9 mouse cellular contexts compared by ENCODE assay signal in the genomic region with DNA sequence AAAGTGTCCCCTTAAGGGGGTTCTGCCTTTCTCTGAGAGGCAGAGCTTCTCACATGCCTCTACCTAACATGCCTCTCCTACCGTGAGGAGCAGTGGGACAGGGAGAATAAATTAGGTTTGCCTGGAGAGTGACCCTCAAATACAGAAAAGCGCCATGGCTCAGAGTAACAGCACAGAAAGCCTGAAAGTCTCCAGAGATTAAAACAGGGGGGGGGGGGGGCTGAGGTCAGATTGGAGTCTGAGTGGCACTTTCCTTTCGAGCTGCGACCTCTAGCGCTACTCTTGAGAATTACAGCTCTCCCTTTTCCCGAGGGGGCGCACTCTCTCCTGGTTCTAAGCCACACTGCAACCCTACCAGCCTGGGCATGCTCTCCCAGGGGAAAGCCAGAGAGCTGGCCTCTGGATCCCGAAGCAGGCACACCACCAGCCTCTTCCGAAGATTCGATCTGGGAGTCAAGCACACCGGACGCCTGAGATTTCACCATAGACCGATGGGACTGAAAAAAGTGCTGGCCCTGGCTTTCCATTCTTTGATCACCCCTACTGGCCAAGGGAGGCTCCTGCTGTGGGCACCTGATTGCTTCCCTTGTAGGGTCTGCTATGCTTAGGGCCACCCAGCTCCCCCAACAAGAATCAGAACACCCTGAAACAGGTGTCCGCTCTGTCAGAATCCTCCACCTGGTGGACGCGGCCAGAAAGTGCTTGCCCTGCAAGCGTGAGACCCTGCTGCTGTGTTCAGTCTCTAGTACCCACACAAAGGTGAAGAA. TPM values are rescaled to one million over a fixed set of nuclear protein-coding genes. Genes with fewer than 3 reads are reported as not detected.
DNase-seq lines count a peak whose midpoint lies in the region; ATAC-seq and TF ChIP-seq lines count a peak whose summit lies in the region.
"Had no signal": no experiment of that assay in that cellular context is flagged by ENCODE, and none has a peak within 500 bp of the region (broad histone marks: within the 10 kb centered on the region; RNA-seq: fewer than 3 reads in every experiment).

No protein-coding gene starts in this region.

- H3K27me3 ChIP-seq in cerebellum, adult 2 months (ENCODE audit: control insufficient read depth, insufficient read depth, low read length), result no peaks in the 10 kb centered on the region
- no peaks in the 10 kb centered on the region for H3K27me3 ChIP-seq in kidney, embryonic 16.5 days (ENCODE audit: insufficient read depth, low read length)

- no peak overlapping the region for H3K4me3 ChIP-seq in cerebellum, adult 2 months (replicated peaks; ENCODE audit: insufficient read depth, low read depth, low read length)
- no peak overlapping the region for H3K4me3 ChIP-seq in kidney, embryonic 16.5 days (ENCODE audit: low read length)

- no peaks in the 10 kb centered on the region for H3K4me1 ChIP-seq in cerebellum, adult 2 months (ENCODE audit: control insufficient read depth, insufficient read depth, low read length)
- 0 out of 2 replicates have a peak, but pooled peaks cover 4% of the 10 kb centered on the region for H3K4me1 ChIP-seq in kidney, embryonic 16.5 days (ENCODE audit: insufficient read depth, low read length)

- H3K4me2 ChIP-seq in kidney, embryonic 16.5 days (replicated peaks; ENCODE audit: low read depth, low read length), result no peak overlapping the region

- no peak for TF ChIP-seq POLR2A in cerebellum, adult 2 months (IDR thresholded peaks at IDR 0.05; ENCODE audit: borderline replicate concordance, insufficient read depth, low read length)

- H3K9ac ChIP-seq in kidney, embryonic 16.5 days (replicated peaks; ENCODE audit: low read length), result no peak overlapping the region

- peak in 1 of 2 experiments; percentile 20 for DNase-seq in cerebellum, adult 2 months
- no peak for DNase-seq in cerebellum, adult 11-12 months
- DNase-seq in B cell, adult 2 months, result peak; percentile 47 to 50
- DNase-seq in c-Kit-positive CD71-positive TER-119-negative erythroid progenitor cells, embryonic 14.5 days (ENCODE audit: low read depth), result peak; percentile 10
- DNase-seq in heart, adult 8-10 months (ENCODE audit: low spot score), result peak; percentile 51
- DNase-seq in lung, postnatal 14 days, result peak; percentile 72
- DNase-seq in right cerebral cortex, adult 2 months (ENCODE audit: low spot score in 2 of 2), result peak; percentile 26 to 39

- TF ChIP-seq CTCF in cerebellum, adult 2 months (IDR thresholded peaks at IDR 0.05; ENCODE audit: borderline replicate concordance, insufficient read depth, low read depth, low read length), result peak; percentile 57

- no peaks in the 10 kb centered on the region for H3K36me3 ChIP-seq in kidney, embryonic 16.5 days (ENCODE audit: insufficient read depth, low read length)

- 27% methylated on average over 17 of the region's 17 CpGs for WGBS in cerebellum, adult 2 months
- 32% methylated on average over 17 of the region's 17 CpGs for WGBS in kidney, embryonic 16.5 days

- H3K9me3 ChIP-seq in kidney, embryonic 16.5 days (ENCODE audit: low read length), result no peaks in the 10 kb centered on the region

- no peak overlapping the region for H3K27ac ChIP-seq in cerebellum, adult 2 months (ENCODE audit: insufficient read depth, low read length)
- no peak overlapping the region for H3K27ac ChIP-seq in kidney, embryonic 16.5 days (ENCODE audit: low read length)

- ATAC-seq in kidney, embryonic 16.5 days (ENCODE audit: low FRiP score, low TSS enrichment), result peak; percentile 49; the same call in 1 of the 2 replicates

RNA-seq across cellular contexts. Expression of gene Cdkn3, which starts 57.5 kb away (rescaled TPM):
- polyA plus RNA-seq in cerebellum, adult 2 months (2012; rRNA removed), result 0.36 and 0.78 TPM in 2 replicates
- total RNA-seq in heart, adult 8-10 months (2022), result under 1 TPM; 0.41 to 0.92 (median 0.70) TPM
- polyA plus RNA-seq in kidney, embryonic 16.5 days (2015; fragmentation: Nextera tagmentation; extraction: Ambion mirVana), result 42.0 and 43.2 TPM in 2 replicates
- total RNA-seq: layer of hippocampus, adult 18-20 months had no signal

Comparison
In these comparisons a context has a peak if more than half of its experiments do, and no peak if none do; other contexts are left out.
1. RNA of gene Cdkn3, which starts 57.5 kb away (polyA plus RNA-seq): 42.0 to 43.2 TPM in kidney, embryonic 16.5 days; 0.36 to 0.78 TPM in cerebellum, adult 2 months; every median in the first group is over 10 times any median in the second.